Mouse (Mus musculus) limb, embryonic 10.5 days (tissue): Measurements from ENCODE around the gene Adamtsl1. TPM values are rescaled to one million over a fixed set of nuclear protein-coding genes. Genes with fewer than 3 reads are reported as not detected.

Experiments
- DNase-seq: peaks from one replicate; pipeline ENCODE4 v3.0.0-alpha.2; 2017; ENCODE audit warnings: low spot score
- H3K27ac ChIP-seq: fragments of 300-500 bp; sonication (generic); 2 replicates; pipeline ENCODE4 v1.5.1; 2016; ENCODE audit warnings: mild to moderate bottlenecking
- H3K27me3 ChIP-seq: fragments of 300-500 bp; sonication (generic); 2 replicates; pipeline ENCODE4 v1.6.1; 2016; ENCODE audit warnings: low read depth, mild to moderate bottlenecking; ENCODE audit not compliant: poor library complexity, severe bottlenecking
- H3K36me3 ChIP-seq: fragments of 300-500 bp; sonication (generic); 2 replicates; pipeline ENCODE4 v1.6.1; 2016; ENCODE audit warnings: mild to moderate bottlenecking, moderate library complexity
- H3K4me1 ChIP-seq: fragments of 300-500 bp; sonication (generic); 2 replicates; pipeline ENCODE4 v1.6.1; 2016
- H3K4me3 ChIP-seq: fragments of 300-500 bp; sonication (generic); 2 replicates; pipeline ENCODE4 v1.5.1; 2016; ENCODE audit warnings: mild to moderate bottlenecking, moderate library complexity
- H3K9me3 ChIP-seq: fragments of 300-500 bp; sonication (generic); replicated peaks from 2 replicates; pipeline ENCODE4 v1.6.1; 2016; ENCODE audit warnings: mild to moderate bottlenecking
- WGBS: fragments of 180-500 bp; shearing (Covaris S2); methylation state at CpG from one replicate; pipeline ENCODE4 v1.1.7; 2016; 5-methylcytosine and 5-hydroxymethylcytosine counted together
- polyA plus RNA-seq: library from polyadenylated mRNA; unstranded; fragments of >200 nt; fragmentation: Nextera tagmentation; extraction: Ambion mirVana; gene quantifications from 2 replicates; pipeline ENCODE4 v1.2.1, GENCODE M21; 2016

Adamtsl1 gene
- polyA plus RNA-seq, 1 experiment from 2014 or later: 3.7 TPM

DNA sequence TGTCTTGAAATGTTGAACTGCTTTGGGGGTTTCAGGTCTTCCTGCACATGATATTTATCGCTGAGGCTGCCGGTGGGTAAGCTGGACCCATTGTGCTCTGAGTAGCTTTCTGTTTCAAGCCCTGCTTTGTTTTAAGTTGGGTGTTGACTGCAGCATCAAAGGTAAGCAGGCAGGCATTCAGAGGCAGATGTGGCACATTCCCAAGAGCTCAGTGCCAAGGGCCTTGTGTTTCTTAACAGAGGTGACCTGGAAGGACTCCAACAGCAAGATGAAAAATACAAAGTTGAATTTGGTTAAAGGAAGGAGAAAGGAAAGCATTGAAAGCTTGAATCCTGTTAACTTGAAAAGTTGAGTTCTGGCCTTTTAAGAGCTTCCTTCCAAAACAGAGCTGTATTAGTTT, 402.1 kb downstream of the Adamtsl1 start:
- no peak for DNase-seq
- H3K27me3 ChIP-seq: no peaks in the 10 kb centered on the region
- H3K9me3 ChIP-seq: no peaks in the 10 kb centered on the region
- no peaks in the 10 kb centered on the region for H3K36me3 ChIP-seq
- no peak overlapping the region for H3K27ac ChIP-seq
- WGBS: 83% methylated on average over 2 of the region's 2 CpGs
- no peak overlapping the region for H3K4me3 ChIP-seq
- no peaks in the 10 kb centered on the region for H3K4me1 ChIP-seq

DNA sequence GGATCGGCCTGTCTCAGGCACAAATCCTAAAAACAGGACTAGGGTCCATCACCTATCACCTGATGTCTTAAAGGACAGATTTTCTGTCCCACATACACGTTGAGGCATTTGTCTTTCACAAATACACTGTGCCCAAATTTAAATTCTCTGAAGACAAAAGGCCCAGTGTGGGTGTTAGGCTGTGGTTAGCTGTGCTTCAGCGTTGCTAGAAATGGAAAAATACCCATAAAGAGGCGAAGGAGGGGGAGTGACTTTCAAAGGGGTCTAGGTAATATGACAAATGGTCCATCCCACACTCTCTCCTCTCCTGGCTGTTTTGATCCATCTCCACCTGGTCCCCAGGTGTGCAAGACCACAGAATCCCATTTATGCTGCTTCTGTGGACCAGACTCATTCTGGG, 404.4 kb downstream of the Adamtsl1 start:
- H3K27me3 ChIP-seq: no peaks in the 10 kb centered on the region
- no peaks in the 10 kb centered on the region for H3K9me3 ChIP-seq
- no peaks in the 10 kb centered on the region for H3K36me3 ChIP-seq
- DNase-seq: no peak
- 87% methylated on average over 4 of the region's 4 CpGs for WGBS
- no peaks in the 10 kb centered on the region for H3K4me1 ChIP-seq
- no peak overlapping the region for H3K27ac ChIP-seq
- H3K4me3 ChIP-seq: no peak overlapping the region

DNA sequence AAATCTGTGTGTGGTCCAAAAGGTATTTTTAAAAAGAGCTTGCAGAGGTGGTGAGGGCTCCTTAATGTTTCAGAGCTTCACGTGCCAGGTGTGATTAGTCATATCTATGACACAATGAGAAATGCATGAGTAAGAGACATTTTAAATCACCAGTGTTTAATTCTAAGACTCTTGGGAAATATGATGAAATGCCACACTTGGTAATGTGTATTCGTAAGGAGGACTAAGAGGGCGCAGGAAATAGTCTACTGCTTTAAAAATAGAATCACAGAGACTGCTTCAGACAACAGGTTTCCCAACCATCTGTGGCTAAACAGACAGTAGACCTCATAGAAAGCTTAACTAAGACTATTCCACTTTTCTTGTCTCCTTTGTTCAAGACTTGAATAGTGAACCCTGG, 406.5 kb downstream of the Adamtsl1 start:
- 87% methylated on average over 3 of the region's 3 CpGs for WGBS
- Histone ChIP-seq H3K27ac (no peak overlapping the region), H3K4me3 (no peak overlapping the region), H3K27me3 (no peaks in the 10 kb centered on the region), H3K36me3 (no peaks in the 10 kb centered on the region), H3K4me1 (no peaks in the 10 kb centered on the region), H3K9me3 (no peaks in the 10 kb centered on the region)
- DNase-seq: no peak

GRCm38 (mm10) chr4:85922741-85923140, 408.8 kb downstream of the Adamtsl1 start:
- no peaks in the 10 kb centered on the region for H3K9me3 ChIP-seq
- 92% methylated on average over 4 of the region's 4 CpGs for WGBS
- DNase-seq: no peak

GRCm38 (mm10) chr4:85932129-85932528, 418.2 kb downstream of the Adamtsl1 start:
- H3K27ac ChIP-seq: no peak overlapping the region
- no peak for DNase-seq
- no peaks in the 10 kb centered on the region for H3K9me3 ChIP-seq
- no peaks in the 10 kb centered on the region for H3K4me1 ChIP-seq
- H3K27me3 ChIP-seq: no peaks in the 10 kb centered on the region
- H3K36me3 ChIP-seq: no peaks in the 10 kb centered on the region
- no peak overlapping the region for H3K4me3 ChIP-seq

More at GRCm38 (mm10) chr4:85922741-85923140, 408.8 kb downstream of the Adamtsl1 start:
- Histone ChIP-seq H3K27ac (no peak overlapping the region), H3K4me1 (no peaks in the 10 kb centered on the region), H3K4me3 (no peak overlapping the region), H3K27me3 (no peaks in the 10 kb centered on the region), H3K36me3 (no peaks in the 10 kb centered on the region)

DNA sequence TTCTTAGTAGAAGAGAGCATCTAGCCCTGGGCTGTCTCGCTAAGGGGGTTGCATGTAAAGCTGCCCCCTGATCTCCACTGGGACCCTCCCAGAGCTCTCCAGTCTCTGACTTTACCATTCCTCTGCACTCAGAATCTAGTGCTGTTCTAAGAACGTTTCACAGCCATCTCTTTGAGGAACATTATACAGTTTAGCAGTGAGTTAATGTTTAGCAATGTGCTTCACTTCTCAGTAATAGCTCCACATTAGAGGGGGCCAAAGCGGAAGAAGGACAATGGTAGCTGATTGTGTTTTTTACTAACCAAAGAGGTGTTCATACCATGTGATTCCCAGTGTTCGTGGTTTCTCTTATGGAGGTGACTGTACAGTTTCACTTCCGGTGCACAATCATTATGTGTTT, 425.5 kb downstream of the Adamtsl1 start:
- Histone ChIP-seq H3K4me3 (no peak overlapping the region), H3K27me3 (no peaks in the 10 kb centered on the region), H3K27ac (no peak overlapping the region), H3K4me1 (peaks cover 3% of the 10 kb centered on the region; the same call in 1 of the 2 replicates), H3K36me3 (no peaks in the 10 kb centered on the region), H3K9me3 (no peaks in the 10 kb centered on the region)
- DNase-seq: no peak
- WGBS: 89% methylated on average over 5 of the region's 5 CpGs

DNA sequence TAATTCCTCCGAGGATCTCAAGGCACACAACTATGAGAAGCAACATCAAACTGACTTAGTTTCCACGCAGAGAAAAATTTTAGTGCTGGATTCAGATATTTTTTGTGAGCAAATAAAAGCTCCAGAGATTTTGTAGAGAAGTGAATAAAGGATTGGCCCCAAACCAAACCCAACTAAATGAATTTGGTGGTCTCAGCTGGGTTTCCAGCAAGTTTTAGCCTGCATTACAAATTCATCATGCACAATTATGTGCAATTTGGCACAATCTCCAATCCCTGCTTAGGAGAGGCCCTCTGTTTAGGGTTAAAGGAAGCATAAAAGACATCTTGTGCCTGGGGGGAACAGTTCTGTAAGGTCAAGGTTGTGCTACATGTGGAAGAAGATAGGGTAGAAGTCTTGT, 427.9 kb downstream of the Adamtsl1 start:
- no peak overlapping the region for H3K4me3 ChIP-seq
- no peak for DNase-seq
- H3K4me1 ChIP-seq: peaks cover 3% of the 10 kb centered on the region; the same call in 1 of the 2 replicates
- H3K9me3 ChIP-seq: no peaks in the 10 kb centered on the region
- H3K27ac ChIP-seq: no peak overlapping the region
- no peaks in the 10 kb centered on the region for H3K27me3 ChIP-seq
- no peaks in the 10 kb centered on the region for H3K36me3 ChIP-seq
- 93% methylated on average over 2 of the region's 2 CpGs for WGBS

GRCm38 (mm10) chr4:85953590-85953989, 439.6 kb downstream of the Adamtsl1 start:
- Histone ChIP-seq H3K27ac (no peak overlapping the region), H3K36me3 (no peaks in the 10 kb centered on the region), H3K4me3 (no peak overlapping the region), H3K4me1 (0 out of 2 replicates have a peak, but pooled peaks cover 4% of the 10 kb centered on the region), H3K27me3 (no peaks in the 10 kb centered on the region), H3K9me3 (no peaks in the 10 kb centered on the region)
- no peak for DNase-seq
- 89% methylated on average over 4 of the region's 4 CpGs for WGBS

DNA sequence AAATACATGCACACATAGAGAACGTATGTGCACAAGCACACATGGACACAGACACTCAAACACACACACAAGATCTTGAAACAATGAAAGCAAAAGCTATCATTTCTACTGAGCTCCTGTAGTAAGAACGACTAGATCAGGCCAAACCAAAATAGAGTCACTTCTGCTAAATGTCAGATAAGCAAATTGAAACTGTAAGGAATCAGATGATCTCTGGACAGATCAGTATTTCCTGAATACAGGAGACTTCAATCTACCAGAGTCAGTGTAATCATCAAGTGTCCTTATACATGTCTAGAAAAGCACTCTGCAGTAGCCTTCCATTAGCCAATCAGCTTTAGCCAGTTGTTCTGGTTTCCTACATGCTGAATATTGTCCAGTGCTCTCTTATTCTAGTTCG, 441.4 kb downstream of the Adamtsl1 start:
- no peak overlapping the region for H3K4me3 ChIP-seq
- 87% methylated on average over 3 of the region's 3 CpGs for WGBS
- no peak for DNase-seq
- H3K36me3 ChIP-seq: no peaks in the 10 kb centered on the region
- H3K4me1 ChIP-seq: 0 out of 2 replicates have a peak, but pooled peaks cover 4% of the 10 kb centered on the region
- H3K9me3 ChIP-seq: no peaks in the 10 kb centered on the region
- H3K27ac ChIP-seq: no peak overlapping the region
- H3K27me3 ChIP-seq: no peaks in the 10 kb centered on the region

GRCm38 (mm10) chr4:85957266-85957665, 443.3 kb downstream of the Adamtsl1 start:
- Histone ChIP-seq H3K4me1 (0 out of 2 replicates have a peak, but pooled peaks cover 4% of the 10 kb centered on the region), H3K27ac (no peak overlapping the region), H3K27me3 (no peaks in the 10 kb centered on the region), H3K36me3 (no peaks in the 10 kb centered on the region), H3K9me3 (no peaks in the 10 kb centered on the region), H3K4me3 (no peak overlapping the region)
- no peak for DNase-seq
- WGBS: 89% methylated on average over 4 of the region's 4 CpGs

GRCm38 (mm10) chr4:85957879-85958278, 443.9 kb downstream of the Adamtsl1 start:
- H3K27ac ChIP-seq: no peak overlapping the region
- WGBS: 93% methylated on average over 1 of the region's 1 CpGs
- no peaks in the 10 kb centered on the region for H3K36me3 ChIP-seq
- H3K9me3 ChIP-seq: no peaks in the 10 kb centered on the region
- no peaks in the 10 kb centered on the region for H3K27me3 ChIP-seq
- H3K4me1 ChIP-seq: 0 out of 2 replicates have a peak, but pooled peaks cover 4% of the 10 kb centered on the region
- no peak for DNase-seq
- no peak overlapping the region for H3K4me3 ChIP-seq

DNA sequence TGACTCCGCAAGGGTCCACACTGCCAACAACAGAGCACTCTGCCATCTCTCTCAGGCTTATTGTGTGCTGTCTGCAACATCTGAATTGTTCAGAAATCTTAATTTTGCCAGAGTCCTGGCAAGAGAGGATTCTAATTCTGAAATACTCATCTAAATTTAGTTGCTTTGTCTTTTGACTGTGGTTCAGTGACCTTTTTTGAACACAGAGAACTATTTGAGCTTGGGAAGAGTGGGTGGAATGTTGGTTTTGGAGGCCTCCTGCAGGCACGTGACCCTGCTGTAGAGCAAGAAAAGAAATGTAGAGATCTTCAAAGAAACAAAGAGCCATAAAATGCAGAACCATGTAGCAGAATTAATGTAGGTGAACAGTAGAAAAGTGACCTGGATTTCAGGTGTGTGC, 445.0 kb downstream of the Adamtsl1 start:
- DNase-seq: no peak
- Histone ChIP-seq H3K9me3 (no peaks in the 10 kb centered on the region), H3K27ac (no peak overlapping the region), H3K4me3 (no peak overlapping the region), H3K27me3 (no peaks in the 10 kb centered on the region), H3K4me1 (0 out of 2 replicates have a peak, but pooled peaks cover 4% of the 10 kb centered on the region), H3K36me3 (no peaks in the 10 kb centered on the region)
- 84% methylated on average over 2 of the region's 2 CpGs for WGBS

GRCm38 (mm10) chr4:85976188-85976587, 462.2 kb downstream of the Adamtsl1 start:
- Histone ChIP-seq H3K36me3 (no peaks in the 10 kb centered on the region), H3K4me3 (no peak overlapping the region), H3K4me1 (no peaks in the 10 kb centered on the region), H3K9me3 (no peaks in the 10 kb centered on the region), H3K27ac (no peak overlapping the region), H3K27me3 (no peaks in the 10 kb centered on the region)
- DNase-seq: no peak
- 83% methylated on average over 3 of the region's 3 CpGs for WGBS

DNA sequence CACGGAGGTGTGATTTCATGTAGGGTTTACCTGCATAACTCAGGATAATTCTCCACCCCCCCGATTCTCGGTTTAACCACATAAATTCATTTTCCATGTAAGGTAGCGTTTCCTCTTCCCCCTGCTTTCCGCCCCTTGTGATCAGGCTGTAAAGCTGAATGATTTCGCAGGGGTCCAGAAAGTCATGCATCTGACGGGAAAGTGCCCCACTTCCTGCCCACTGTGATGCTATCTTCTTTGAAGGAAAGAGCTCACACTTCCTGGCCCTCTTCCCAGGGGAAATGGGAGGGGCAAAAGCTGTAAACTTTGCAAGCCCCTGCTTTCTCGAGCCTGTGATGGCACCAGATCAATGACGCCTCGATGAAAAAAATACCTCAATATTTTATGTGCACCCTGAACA, 465.2 kb downstream of the Adamtsl1 start:
- Histone ChIP-seq H3K27ac (no peak overlapping the region), H3K27me3 (no peaks in the 10 kb centered on the region), H3K9me3 (no peaks in the 10 kb centered on the region), H3K4me3 (no peak overlapping the region), H3K4me1 (no peaks in the 10 kb centered on the region), H3K36me3 (no peaks in the 10 kb centered on the region)
- no peak for DNase-seq
- 66% methylated on average over 10 of the region's 10 CpGs for WGBS
